Mouse (Mus musculus): ENCODE data around the gene Mnx1.

GRCm38 (mm10) chr5:29471396-29471795 lies 6.9 kb downstream of the Mnx1 start:
- no peak for TF ChIP-seq CTCF (IDR thresholded peaks at IDR 0.05; ENCODE audit: extremely low read depth, insufficient read length, insufficient replicate concordance, low read depth, low read length)
- no peak for TF ChIP-seq POLR2A (IDR thresholded peaks at IDR 0.05; ENCODE audit: low read depth, low read length)

Data from small intestine, adult 2 months (tissue).